Mouse (Mus musculus) limb, embryonic 13.5 days (tissue): ENCODE results near the gene Prep. TPM values are rescaled to one million over a fixed set of nuclear protein-coding genes. Genes with fewer than 3 reads are reported as not detected.

Experiments
- ATAC-seq: fragments of 200-750 bp; cut with Nextera tagmentation; 2 replicates; pipeline ENCODE4 v1.8.0; 2017; ENCODE audit warnings: low read depth, moderate number of reproducible peaks, moderate TSS enrichment; ENCODE audit not compliant: low FRiP score
- H3K27ac ChIP-seq: fragments of 300-500 bp; sonication (generic); 2 replicates; pipeline ENCODE4 v1.5.1; 2015; ENCODE audit warnings: inconsistent platforms, mild to moderate bottlenecking, moderate library complexity
- H3K27me3 ChIP-seq: fragments of 300-500 bp; sonication (generic); 2 replicates; pipeline ENCODE4 v1.6.1; 2015; ENCODE audit warnings: mild to moderate bottlenecking, inconsistent platforms
- H3K36me3 ChIP-seq: fragments of 300-500 bp; sonication (generic); 2 replicates; pipeline ENCODE4 v1.6.1; 2015; ENCODE audit warnings: inconsistent platforms, mild to moderate bottlenecking, moderate library complexity
- H3K4me1 ChIP-seq: fragments of 300-500 bp; sonication (generic); 2 replicates; pipeline ENCODE4 v1.6.1; 2015; ENCODE audit warnings: inconsistent platforms
- H3K4me2 ChIP-seq: fragments of 300-500 bp; sonication (generic); replicated peaks from 2 replicates; pipeline ENCODE4 v1.6.1; 2015; ENCODE audit warnings: inconsistent platforms, mild to moderate bottlenecking, moderate library complexity
- H3K4me3 ChIP-seq: fragments of 300-500 bp; sonication (generic); 2 replicates; pipeline ENCODE4 v1.5.1; 2015; ENCODE audit warnings: moderate library complexity, mild to moderate bottlenecking, inconsistent platforms
- H3K9ac ChIP-seq: fragments of 300-500 bp; sonication (generic); 2 replicates; pipeline ENCODE4 v1.6.1; 2015; ENCODE audit warnings: mild to moderate bottlenecking, inconsistent platforms
- H3K9me3 ChIP-seq: fragments of 300-500 bp; sonication (generic); 2 replicates; pipeline ENCODE4 v1.6.1; 2016; ENCODE audit warnings: inconsistent platforms
- WGBS: fragments of 180-500 bp; shearing (Covaris S2); methylation state at CpG from one replicate; pipeline ENCODE4 v1.1.7; 2015; 5-methylcytosine and 5-hydroxymethylcytosine counted together
- polyA plus RNA-seq: library from polyadenylated mRNA; unstranded; fragments of >200 nt; fragmentation: Nextera tagmentation; extraction: Ambion mirVana; gene quantifications from 2 replicates; pipeline ENCODE4 v1.2.1, GENCODE M21; 2015

Gene Prep
- polyA plus RNA-seq, 1 experiment from 2014 or later: 25.5 TPM

- Histone ChIP-seq H3K4me1 (no peaks in the 10 kb centered on the region), H3K27me3 (no peaks in the 10 kb centered on the region), H3K36me3 (peaks cover 85% of the 10 kb centered on the region), H3K4me3 (no peak overlapping the region), H3K9me3 (no peaks in the 10 kb centered on the region), H3K27ac (no peak overlapping the region), H3K9ac (no peak overlapping the region), H3K4me2 (no peak overlapping the region)
- 75% methylated on average over 6 of the region's 6 CpGs for WGBS
- no peak for ATAC-seq
Observed at GRCm38 (mm10) chr10:45123011-45123410, 56.0 kb downstream of the Prep start.

GRCm38 (mm10) chr10:45129105-45129504 lies 62.1 kb downstream of the Prep start:
- Histone ChIP-seq H3K9me3 (no peaks in the 10 kb centered on the region), H3K27me3 (no peaks in the 10 kb centered on the region), H3K4me3 (no peak overlapping the region), H3K9ac (no peak overlapping the region), H3K4me1 (peaks cover 4% of the 10 kb centered on the region; the same call in 1 of the 2 replicates), H3K27ac (0 out of 2 replicates have a peak overlapping the region, but pooled peaks have one; percentile 15), H3K4me2 (no peak overlapping the region), H3K36me3 (peaks cover 65% of the 10 kb centered on the region)
- WGBS: 73% methylated on average over 11 of the region's 11 CpGs
- no peak for ATAC-seq

DNA sequence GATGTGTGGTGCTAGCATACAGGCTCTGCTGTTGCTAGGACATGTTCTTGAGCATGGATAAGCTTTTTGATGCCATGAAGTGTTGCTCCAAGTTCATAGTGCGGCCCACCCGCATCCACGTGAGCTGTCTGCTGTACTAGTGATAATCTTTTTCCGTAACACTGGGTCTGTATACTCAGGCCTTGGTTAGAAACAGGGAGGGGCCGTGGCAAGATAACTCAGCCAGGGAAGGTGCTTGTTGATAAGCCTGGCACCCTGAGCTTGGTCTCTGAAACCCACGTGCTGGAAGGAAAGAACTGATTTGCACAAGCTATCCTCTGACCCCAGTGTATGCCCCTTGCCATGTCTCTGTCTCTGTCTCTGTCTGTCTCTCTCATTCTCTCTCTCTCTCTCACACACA lies 63.0 kb downstream of the Prep start:
- WGBS: 89% methylated on average over 6 of the region's 6 CpGs
- Histone ChIP-seq H3K4me1 (peaks cover 4% of the 10 kb centered on the region; the same call in 1 of the 2 replicates), H3K4me2 (no peak overlapping the region), H3K4me3 (no peak overlapping the region), H3K27ac (no peak overlapping the region), H3K36me3 (peaks cover 70% of the 10 kb centered on the region), H3K9ac (no peak overlapping the region), H3K9me3 (peaks cover 2% of the 10 kb centered on the region; the same call in 1 of the 2 replicates), H3K27me3 (no peaks in the 10 kb centered on the region)
- no peak for ATAC-seq

GRCm38 (mm10) chr10:45132371-45132770 lies 65.4 kb downstream of the Prep start:
- Histone ChIP-seq H3K9ac (no peak overlapping the region), H3K4me2 (no peak overlapping the region), H3K9me3 (peaks cover 6% of the 10 kb centered on the region; the same call in 1 of the 2 replicates), H3K27ac (no peak overlapping the region), H3K4me3 (no peak overlapping the region), H3K36me3 (peaks cover 62% of the 10 kb centered on the region), H3K4me1 (peaks cover 6% of the 10 kb centered on the region; the same call in 1 of the 2 replicates), H3K27me3 (0 out of 2 replicates have a peak, but pooled peaks cover 3% of the 10 kb centered on the region)
- 71% methylated on average over 4 of the region's 4 CpGs for WGBS
- no peak for ATAC-seq

- H3K36me3 ChIP-seq: peaks cover 29% of the 10 kb centered on the region
Observed at GRCm38 (mm10) chr10:45136806-45137205, 69.8 kb downstream of the Prep start.

GRCm38 (mm10) chr10:45139910-45140309 lies 72.9 kb downstream of the Prep start:
- peaks cover 34% of the 10 kb centered on the region for H3K27me3 ChIP-seq
- peaks cover 5% of the 10 kb centered on the region; the same call in 1 of the 2 replicates for H3K9me3 ChIP-seq
- H3K4me1 ChIP-seq: peaks cover 50% of the 10 kb centered on the region
- 20% methylated on average over 4 of the region's 4 CpGs for WGBS
- H3K27ac ChIP-seq: peak overlapping the region; percentile 24
- H3K4me2 ChIP-seq: no peak overlapping the region
- peak; percentile 54; the same call in 1 of the 2 replicates for ATAC-seq
- peaks cover 15% of the 10 kb centered on the region for H3K36me3 ChIP-seq
- no peak overlapping the region for H3K4me3 ChIP-seq
- H3K9ac ChIP-seq: no peak overlapping the region

More at GRCm38 (mm10) chr10:45136806-45137205, 69.8 kb downstream of the Prep start:
- Histone ChIP-seq H3K27ac (no peak overlapping the region), H3K4me1 (peaks cover 43% of the 10 kb centered on the region), H3K9me3 (peaks cover 6% of the 10 kb centered on the region; the same call in 1 of the 2 replicates), H3K27me3 (peaks cover 14% of the 10 kb centered on the region; the same call in 1 of the 2 replicates), H3K4me2 (no peak overlapping the region), H3K9ac (no peak overlapping the region), H3K4me3 (no peak overlapping the region)
- WGBS: 86% methylated on average over 7 of the region's 7 CpGs
- no peak for ATAC-seq

DNA sequence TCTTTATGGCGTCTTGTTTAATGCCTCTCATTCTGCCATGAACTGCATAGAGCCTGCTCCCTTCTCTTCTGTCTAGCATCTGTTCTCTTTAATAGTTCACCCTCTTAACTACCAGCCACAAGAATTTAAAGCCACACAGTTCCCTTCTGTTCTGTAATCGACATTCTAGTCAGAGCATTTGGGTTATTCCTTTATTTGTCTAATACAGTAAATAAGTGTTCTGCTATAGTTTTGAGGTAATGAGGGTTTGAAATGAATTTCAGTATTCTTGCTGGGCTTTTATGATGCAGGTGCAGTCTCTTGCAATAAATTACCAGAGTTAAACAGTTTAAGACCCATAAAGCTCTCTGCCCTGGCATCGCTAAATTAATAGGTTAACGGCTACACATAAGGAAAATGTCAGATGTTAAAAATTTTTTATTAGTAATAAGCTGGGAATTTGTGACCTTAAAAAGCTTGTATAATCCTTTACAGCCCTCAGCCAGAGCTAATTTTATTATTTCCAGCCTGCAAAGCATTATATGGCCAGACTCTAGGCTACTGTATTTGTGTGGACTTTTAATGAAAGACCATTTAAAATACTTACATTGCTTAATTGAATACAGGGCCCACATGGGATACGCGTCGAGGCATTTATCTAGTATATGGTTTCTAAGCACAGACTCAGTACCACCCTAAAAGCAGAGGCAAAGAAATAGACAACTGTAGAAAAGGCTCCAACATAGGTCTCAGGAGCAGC lies 73.6 kb downstream of the Prep start:
- no peak overlapping the region for H3K9ac ChIP-seq
- peaks cover 8% of the 10 kb centered on the region for H3K36me3 ChIP-seq
- no peaks in the 10 kb centered on the region for H3K9me3 ChIP-seq
- H3K4me2 ChIP-seq: no peak overlapping the region
- H3K27ac ChIP-seq: peak overlapping the region; percentile 22; the same call in 1 of the 2 replicates
- WGBS: 19% methylated on average over 7 of the region's 7 CpGs
- H3K4me1 ChIP-seq: peaks cover 50% of the 10 kb centered on the region
- peak; percentile 79 for ATAC-seq
- H3K4me3 ChIP-seq: no peak overlapping the region
- H3K27me3 ChIP-seq: peaks cover 34% of the 10 kb centered on the region

GRCm38 (mm10) chr10:45142359-45142758 lies 75.4 kb downstream of the Prep start:
- peaks cover 31% of the 10 kb centered on the region for H3K27me3 ChIP-seq
- ATAC-seq: no peak
- H3K9ac ChIP-seq: no peak overlapping the region
- peaks cover 54% of the 10 kb centered on the region for H3K4me1 ChIP-seq
- H3K36me3 ChIP-seq: no peaks in the 10 kb centered on the region; the same call in 1 of the 2 replicates
- 69% methylated on average over 5 of the region's 5 CpGs for WGBS
- H3K27ac ChIP-seq: no peak overlapping the region
- no peak overlapping the region for H3K4me3 ChIP-seq
- H3K4me2 ChIP-seq: no peak overlapping the region
- no peaks in the 10 kb centered on the region for H3K9me3 ChIP-seq

DNA sequence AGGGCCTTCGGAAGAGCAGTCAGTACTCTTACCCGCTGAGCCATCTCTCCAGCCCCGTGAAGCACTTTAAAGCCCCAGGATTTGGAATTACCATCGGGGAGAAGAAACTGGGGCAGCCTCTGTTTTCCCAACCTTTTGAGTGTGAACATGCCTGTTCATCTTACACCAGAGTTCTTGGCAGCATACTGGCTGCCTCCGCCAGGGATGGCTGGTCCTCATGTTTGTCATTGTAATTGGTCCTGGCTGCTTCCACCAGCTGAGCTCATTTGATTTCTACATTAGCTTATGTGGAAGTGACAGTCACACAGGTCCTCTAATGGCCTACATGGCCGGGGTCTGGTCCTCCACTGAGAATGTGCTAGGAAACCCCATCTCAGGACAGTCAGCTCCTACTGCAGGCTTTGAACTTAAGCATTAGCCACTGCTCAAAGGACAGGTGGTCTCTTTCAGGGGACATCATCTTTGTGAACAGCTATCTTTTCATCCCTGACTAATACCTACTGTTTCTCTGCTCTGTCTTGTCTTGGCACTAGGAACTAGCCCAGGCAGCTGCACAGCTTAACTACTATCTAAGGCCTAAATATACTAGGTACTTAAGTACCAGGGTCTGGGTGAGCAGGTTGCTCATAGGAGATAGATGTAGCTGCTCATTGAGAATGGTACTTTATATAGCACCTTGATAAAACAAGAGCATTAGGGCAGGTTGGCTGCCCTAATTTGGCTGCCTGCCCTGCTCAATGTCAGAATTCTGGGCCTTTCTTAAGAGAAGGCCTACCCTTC lies 77.2 kb downstream of the Prep start:
- ATAC-seq: no peak
- 95% methylated on average over 6 of the region's 6 CpGs for WGBS

GRCm38 (mm10) chr10:45146821-45147220 lies 79.8 kb downstream of the Prep start:
- ATAC-seq: no peak
- H3K36me3 ChIP-seq: peaks cover 35% of the 10 kb centered on the region
- H3K27me3 ChIP-seq: peaks cover 20% of the 10 kb centered on the region
- no peaks in the 10 kb centered on the region for H3K9me3 ChIP-seq
- no peak overlapping the region for H3K9ac ChIP-seq
- whole genome bisulfite sequencing: 49% methylated on average over 6 of the region's 6 CpGs
- no peak overlapping the region for H3K4me3 ChIP-seq
- H3K4me1 ChIP-seq: peaks cover 13% of the 10 kb centered on the region
- no peak overlapping the region for H3K27ac ChIP-seq
- H3K4me2 ChIP-seq: no peak overlapping the region

More for the DNA sequence above, 77.2 kb downstream of the Prep start:
- no peak overlapping the region for H3K4me3 ChIP-seq
- no peak overlapping the region for H3K9ac ChIP-seq
- H3K4me2 ChIP-seq: no peak overlapping the region
- H3K27ac ChIP-seq: no peak overlapping the region
- H3K4me1 ChIP-seq: peaks cover 38% of the 10 kb centered on the region
- peaks cover 11% of the 10 kb centered on the region for H3K36me3 ChIP-seq
- H3K27me3 ChIP-seq: peaks cover 22% of the 10 kb centered on the region
- no peaks in the 10 kb centered on the region for H3K9me3 ChIP-seq

GRCm38 (mm10) chr10:45151137-45151536 lies 84.1 kb downstream of the Prep start:
- 74% methylated on average over 5 of the region's 5 CpGs for WGBS
- Histone ChIP-seq H3K9me3 (no peaks in the 10 kb centered on the region), H3K4me2 (no peak overlapping the region), H3K9ac (no peak overlapping the region), H3K27ac (no peak overlapping the region), H3K4me3 (no peak overlapping the region), H3K4me1 (0 out of 2 replicates have a peak, but pooled peaks cover 6% of the 10 kb centered on the region), H3K27me3 (no peaks in the 10 kb centered on the region), H3K36me3 (peaks cover 77% of the 10 kb centered on the region)
- ATAC-seq: no peak
